Mouse (Mus musculus): ENCODE measurements around the gene Pllp. TPM values are rescaled to one million over a fixed set of nuclear protein-coding genes. Genes with fewer than 3 reads are reported as not detected.

The Pllp gene
- polyA plus RNA-seq, 1 experiment from 2014 or later, result 0.21 TPM

- no peak overlapping the region for H3K4me2 ChIP-seq (ENCODE audit: low read depth, severe bottlenecking)
- no peak overlapping the region for H3K27ac ChIP-seq (replicated peaks; ENCODE audit: low read depth, low read length)
- no peak for ATAC-seq (ENCODE audit: insufficient number of reproducible peaks, low FRiP score, low TSS enrichment, low read depth)
- no peaks in the 10 kb centered on the region; the same call in 1 of the 2 replicates for H3K9me3 ChIP-seq (ENCODE audit: control insufficient read depth, low read length)
- no peaks in the 10 kb centered on the region for H3K36me3 ChIP-seq (ENCODE audit: control insufficient read depth, insufficient read depth, low read length)
- no peak overlapping the region for H3K9ac ChIP-seq (ENCODE audit: low read length)
- 80% methylated on average over 16 of the region's 16 CpGs for WGBS
- H3K4me3 ChIP-seq (ENCODE audit: low read depth, low read length), result no peak overlapping the region
- DNase-seq (ENCODE audit: low spot score), result no peak
- H3K4me1 ChIP-seq (ENCODE audit: control insufficient read depth, insufficient read depth, low read length), result no peaks in the 10 kb centered on the region
- no peaks in the 10 kb centered on the region for H3K27me3 ChIP-seq (ENCODE audit: control insufficient read depth, insufficient read depth, low read length)
Observed at GRCm38 (mm10) chr8:94682732-94683524, 13.2 kb downstream of the Pllp start.

GRCm38 (mm10) chr8:94680414-94680813 is 15.7 kb downstream of the Pllp start:
- H3K27ac ChIP-seq (replicated peaks; ENCODE audit: low read depth, low read length), result no peak overlapping the region
- ATAC-seq (ENCODE audit: insufficient number of reproducible peaks, low FRiP score, low TSS enrichment, low read depth), result no peak
- DNase-seq (ENCODE audit: low spot score), result no peak
- no peak overlapping the region for H3K4me2 ChIP-seq (ENCODE audit: low read depth, severe bottlenecking)
- H3K27me3 ChIP-seq (ENCODE audit: control insufficient read depth, insufficient read depth, low read length), result no peaks in the 10 kb centered on the region
- H3K4me3 ChIP-seq (ENCODE audit: low read depth, low read length), result no peak overlapping the region
- H3K9me3 ChIP-seq (ENCODE audit: control insufficient read depth, low read length), result no peaks in the 10 kb centered on the region; the same call in 1 of the 2 replicates
- no peaks in the 10 kb centered on the region for H3K4me1 ChIP-seq (ENCODE audit: control insufficient read depth, insufficient read depth, low read length)
- no peak overlapping the region for H3K9ac ChIP-seq (ENCODE audit: low read length)
- H3K36me3 ChIP-seq (ENCODE audit: control insufficient read depth, insufficient read depth, low read length), result no peaks in the 10 kb centered on the region
- WGBS, result 85% methylated on average over 3 of the region's 3 CpGs

GRCm38 (mm10) chr8:94678582-94678981 is 17.5 kb downstream of the Pllp start:
- no peaks in the 10 kb centered on the region; the same call in 1 of the 2 replicates for H3K36me3 ChIP-seq (ENCODE audit: control insufficient read depth, insufficient read depth, low read length)
- H3K4me3 ChIP-seq (ENCODE audit: low read depth, low read length), result no peak overlapping the region
- no peaks in the 10 kb centered on the region for H3K4me1 ChIP-seq (ENCODE audit: control insufficient read depth, insufficient read depth, low read length)
- ATAC-seq (ENCODE audit: insufficient number of reproducible peaks, low FRiP score, low TSS enrichment, low read depth) (no peak), DNase-seq (ENCODE audit: low spot score) (no peak)
- 0 out of 2 replicates have a peak overlapping the region, but pooled peaks have one; percentile 47 for H3K27ac ChIP-seq (replicated peaks; ENCODE audit: low read depth, low read length)
- 54% methylated on average over 9 of the region's 9 CpGs for WGBS
- H3K4me2 ChIP-seq (ENCODE audit: low read depth, severe bottlenecking), result no peak overlapping the region
- no peaks in the 10 kb centered on the region for H3K27me3 ChIP-seq (ENCODE audit: control insufficient read depth, insufficient read depth, low read length)
- H3K9me3 ChIP-seq (ENCODE audit: control insufficient read depth, low read length), result no peaks in the 10 kb centered on the region; the same call in 1 of the 2 replicates
- no peak overlapping the region for H3K9ac ChIP-seq (ENCODE audit: low read length)

DNA sequence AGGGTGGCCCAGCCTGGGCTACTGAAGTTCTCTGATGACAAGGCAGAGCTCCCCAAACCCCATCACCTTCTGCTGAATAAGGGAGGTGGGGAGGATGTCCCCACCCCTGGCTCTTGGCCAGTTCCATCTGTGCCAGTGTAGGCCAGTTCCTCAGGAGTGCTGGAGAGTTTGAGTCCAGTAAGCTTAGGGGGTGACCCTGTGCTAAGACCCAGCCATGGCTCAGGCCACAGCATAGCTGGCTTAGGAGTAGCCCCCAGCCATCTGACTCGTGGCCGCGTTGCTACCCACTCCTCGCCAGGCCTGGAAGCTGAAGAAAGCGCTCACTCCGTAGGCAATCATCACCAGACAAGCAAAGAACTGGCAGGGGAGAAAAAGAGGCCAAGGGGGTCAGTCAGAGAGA is 20.2 kb downstream of the Pllp start:
- DNase-seq (ENCODE audit: low spot score) (no peak), ATAC-seq (ENCODE audit: insufficient number of reproducible peaks, low FRiP score, low TSS enrichment, low read depth) (0 out of 2 replicates have a peak, but pooled peaks have one; percentile 40)
- Histone ChIP-seq H3K9ac (ENCODE audit: low read length) (no peak overlapping the region), H3K4me3 (ENCODE audit: low read depth, low read length) (no peak overlapping the region), H3K4me2 (ENCODE audit: low read depth, severe bottlenecking) (no peak overlapping the region), H3K27ac (replicated peaks; ENCODE audit: low read depth, low read length) (no peak overlapping the region), H3K9me3 (ENCODE audit: control insufficient read depth, low read length) (no peaks in the 10 kb centered on the region; the same call in 1 of the 2 replicates), H3K27me3 (ENCODE audit: control insufficient read depth, insufficient read depth, low read length) (no peaks in the 10 kb centered on the region), H3K36me3 (ENCODE audit: control insufficient read depth, insufficient read depth, low read length) (peaks cover 14% of the 10 kb centered on the region), H3K4me1 (ENCODE audit: control insufficient read depth, insufficient read depth, low read length) (no peaks in the 10 kb centered on the region)
- WGBS, result 88% methylated on average over 6 of the region's 6 CpGs

DNA sequence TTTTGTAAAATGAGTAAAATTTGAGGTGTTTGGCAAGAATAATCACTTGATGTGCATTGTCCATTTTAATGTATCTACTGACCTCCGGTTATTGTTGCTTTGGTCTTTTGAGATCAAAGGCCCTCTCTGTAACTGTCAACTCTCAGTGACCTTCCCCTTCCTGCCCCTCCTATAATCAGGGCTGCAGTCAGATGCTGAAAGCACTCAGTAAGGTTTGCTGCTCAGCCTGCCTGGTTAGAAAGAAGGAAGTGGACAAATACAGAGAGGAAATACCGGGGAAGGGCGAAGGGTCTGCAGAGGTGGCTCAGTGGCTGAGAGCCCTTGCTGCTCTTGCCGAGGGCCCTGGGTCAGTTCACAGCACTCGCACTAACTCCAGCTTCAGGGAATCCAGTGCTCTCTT is 21.7 kb downstream of the Pllp start:
- no peak overlapping the region for H3K4me3 ChIP-seq (ENCODE audit: low read depth, low read length)
- H3K27ac ChIP-seq (replicated peaks; ENCODE audit: low read depth, low read length), result no peak overlapping the region
- DNase-seq (ENCODE audit: low spot score) (no peak), ATAC-seq (ENCODE audit: insufficient number of reproducible peaks, low FRiP score, low TSS enrichment, low read depth) (no peak)
- no peak overlapping the region for H3K4me2 ChIP-seq (ENCODE audit: low read depth, severe bottlenecking)
- H3K27me3 ChIP-seq (ENCODE audit: control insufficient read depth, insufficient read depth, low read length), result no peaks in the 10 kb centered on the region
- H3K9me3 ChIP-seq (ENCODE audit: control insufficient read depth, low read length), result no peaks in the 10 kb centered on the region
- 69% methylated on average over 5 of the region's 5 CpGs for WGBS
- no peak overlapping the region for H3K9ac ChIP-seq (ENCODE audit: low read length)
- peaks cover 18% of the 10 kb centered on the region for H3K36me3 ChIP-seq (ENCODE audit: control insufficient read depth, insufficient read depth, low read length)
- H3K4me1 ChIP-seq (ENCODE audit: control insufficient read depth, insufficient read depth, low read length), result no peaks in the 10 kb centered on the region

DNA sequence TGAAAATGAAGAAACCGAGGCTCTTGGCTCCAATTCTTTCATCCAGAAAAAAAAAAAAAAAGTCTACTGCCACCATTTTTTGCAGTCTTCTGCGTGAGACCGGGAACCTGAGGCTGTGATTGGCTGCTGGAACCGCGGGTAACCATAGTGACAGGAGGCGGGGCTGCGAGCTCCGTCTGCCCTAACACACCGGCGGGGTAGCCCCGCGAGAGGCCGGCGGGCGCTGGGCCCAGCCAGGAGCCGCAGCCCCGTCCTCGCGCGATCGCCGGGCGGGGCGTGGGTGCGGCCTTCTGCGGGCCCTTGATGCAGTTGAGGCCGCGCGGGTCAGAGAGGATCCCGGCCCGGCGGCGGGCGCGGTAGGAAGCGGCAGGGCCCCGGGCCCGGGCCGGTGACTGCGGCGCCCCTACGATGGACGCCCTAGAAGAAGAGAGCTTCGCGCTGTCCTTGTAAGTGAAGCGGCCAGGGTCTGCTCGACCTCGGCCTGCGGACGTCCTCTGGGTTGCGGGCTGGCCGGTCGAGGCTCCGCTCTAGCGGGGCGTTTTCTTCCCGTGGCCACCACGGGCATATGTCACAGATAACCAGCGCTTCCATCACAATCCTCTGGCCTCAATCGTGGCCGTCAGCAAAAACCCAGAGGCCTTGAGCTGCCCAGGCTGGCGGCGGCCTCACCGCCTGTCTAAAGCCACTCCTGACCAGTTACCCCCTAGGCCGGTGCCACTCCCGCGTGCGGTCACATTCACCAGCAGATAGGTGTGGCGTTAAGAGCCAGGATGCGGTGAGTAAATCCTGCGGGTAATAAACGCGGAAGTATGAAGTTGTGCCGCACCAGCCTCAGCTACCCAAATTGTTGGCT is 29.4 kb downstream of the Pllp start, which contains the start of gene Arl2bp:
TSS of gene Arl2bp (plus strand) at position 145 of the 853 bp plus-strand sequence.
- peaks cover 3% of the 10 kb centered on the region; the same call in 1 of the 2 replicates for H3K4me1 ChIP-seq (ENCODE audit: control insufficient read depth, insufficient read depth, low read length)
- H3K4me2 ChIP-seq (ENCODE audit: low read depth, severe bottlenecking), result peak within 1 kb of the TSS; percentile 64
- under 1% methylated on average over 74 of the region's 74 CpGs for WGBS
- peak; percentile 95 for DNase-seq (ENCODE audit: low spot score)
- H3K27me3 ChIP-seq (ENCODE audit: control insufficient read depth, insufficient read depth, low read length), result no peaks in the 10 kb centered on the region
- H3K4me3 ChIP-seq (ENCODE audit: low read depth, low read length), result peak within 1 kb of the TSS; percentile 91
- peak within 1 kb of the TSS; percentile 67 for H3K27ac ChIP-seq (replicated peaks; ENCODE audit: low read depth, low read length)
- peaks cover 8% of the 10 kb centered on the region for H3K36me3 ChIP-seq (ENCODE audit: control insufficient read depth, insufficient read depth, low read length)
- peak; percentile 99 for ATAC-seq (ENCODE audit: insufficient number of reproducible peaks, low FRiP score, low TSS enrichment, low read depth)
- no peaks in the 10 kb centered on the region for H3K9me3 ChIP-seq (ENCODE audit: control insufficient read depth, low read length)
- H3K9ac ChIP-seq (ENCODE audit: low read length), result peak within 1 kb of the TSS; percentile 96

DNA sequence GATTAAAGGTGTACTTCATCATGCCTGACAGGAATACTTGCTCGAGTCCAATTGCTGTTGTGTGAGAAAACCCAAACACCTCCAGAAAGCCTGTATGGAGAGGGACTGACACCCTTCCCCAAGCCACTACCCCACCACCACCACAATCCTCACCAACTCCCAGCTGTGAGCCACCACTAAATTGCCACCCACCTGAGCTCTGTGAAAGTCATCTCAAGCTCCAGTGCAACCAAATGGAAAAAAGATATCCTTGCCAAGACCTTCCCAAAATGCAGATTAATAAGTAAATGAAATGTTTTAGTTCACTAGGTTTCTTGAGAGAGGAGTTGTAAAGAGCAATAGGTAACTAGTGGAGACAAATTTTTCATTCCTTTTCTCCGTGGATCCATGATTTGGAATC is 31.4 kb downstream of the Pllp start:
- H3K27me3 ChIP-seq (ENCODE audit: control insufficient read depth, insufficient read depth, low read length), result no peaks in the 10 kb centered on the region
- H3K4me3 ChIP-seq (ENCODE audit: low read depth, low read length), result no peak overlapping the region
- DNase-seq (ENCODE audit: low spot score), result no peak
- ATAC-seq (ENCODE audit: insufficient number of reproducible peaks, low FRiP score, low TSS enrichment, low read depth), result no peak
- no peak overlapping the region for H3K4me2 ChIP-seq (ENCODE audit: low read depth, severe bottlenecking)
- no peaks in the 10 kb centered on the region for H3K9me3 ChIP-seq (ENCODE audit: control insufficient read depth, low read length)
- H3K4me1 ChIP-seq (ENCODE audit: control insufficient read depth, insufficient read depth, low read length), result peaks cover 3% of the 10 kb centered on the region; the same call in 1 of the 2 replicates
- H3K36me3 ChIP-seq (ENCODE audit: control insufficient read depth, insufficient read depth, low read length), result no peaks in the 10 kb centered on the region
- H3K9ac ChIP-seq (ENCODE audit: low read length), result no peak overlapping the region
- 82% methylated on average over 2 of the region's 2 CpGs for WGBS
- no peak overlapping the region for H3K27ac ChIP-seq (replicated peaks; ENCODE audit: low read depth, low read length)

DNA sequence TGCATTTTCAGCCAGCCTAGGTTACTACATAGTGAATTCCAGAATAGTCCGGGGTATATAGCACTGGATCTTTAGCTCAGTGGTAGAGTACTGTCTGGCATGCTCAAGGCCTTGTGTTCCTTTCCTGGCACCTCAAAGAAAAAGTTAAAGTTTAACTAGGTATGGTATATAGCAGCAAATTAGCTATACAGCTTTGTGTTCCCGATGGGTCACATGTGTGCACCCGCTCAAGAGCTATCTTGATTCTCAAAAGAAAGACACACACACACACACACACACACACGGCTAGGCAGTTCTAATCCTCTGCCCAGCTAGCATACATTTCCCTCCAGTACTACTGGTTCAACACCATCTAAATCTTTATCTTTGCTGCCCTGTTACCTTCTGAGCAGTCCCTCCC is 35.7 kb downstream of the Pllp start:
- WGBS, result 90% methylated on average over 4 of the region's 4 CpGs
- Histone ChIP-seq H3K4me1 (ENCODE audit: control insufficient read depth, insufficient read depth, low read length) (no peaks in the 10 kb centered on the region), H3K9me3 (ENCODE audit: control insufficient read depth, low read length) (no peaks in the 10 kb centered on the region), H3K36me3 (ENCODE audit: control insufficient read depth, insufficient read depth, low read length) (peaks cover 2% of the 10 kb centered on the region; the same call in 1 of the 2 replicates), H3K27me3 (ENCODE audit: control insufficient read depth, insufficient read depth, low read length) (no peaks in the 10 kb centered on the region), H3K4me2 (ENCODE audit: low read depth, severe bottlenecking) (no peak overlapping the region), H3K9ac (ENCODE audit: low read length) (no peak overlapping the region), H3K4me3 (ENCODE audit: low read depth, low read length) (no peak overlapping the region), H3K27ac (replicated peaks; ENCODE audit: low read depth, low read length) (no peak overlapping the region)
- no peak for DNase-seq (ENCODE audit: low spot score)
- ATAC-seq (ENCODE audit: insufficient number of reproducible peaks, low FRiP score, low TSS enrichment, low read depth), result no peak

All from limb, embryonic 11.5 days (tissue).